Mouse (Mus musculus) embryonic fibroblast, embryonic 13.5 days (primary cell): ENCODE data around the gene Tspear.

Experiments
- CTCF ChIP-seq: IDR thresholded peaks from 2 replicates; pipeline ENCODE4 v1.5.1; 2011; ENCODE audit warnings: mild to moderate bottlenecking, control low read depth, low read length, moderate library complexity, borderline replicate concordance; ENCODE audit not compliant: insufficient read depth
- POLR2A ChIP-seq: IDR thresholded peaks from 2 replicates; pipeline ENCODE4 v1.6.1; 2011; ENCODE audit warnings: low read depth, mild to moderate bottlenecking, control low read depth, low read length, moderate library complexity

DNA sequence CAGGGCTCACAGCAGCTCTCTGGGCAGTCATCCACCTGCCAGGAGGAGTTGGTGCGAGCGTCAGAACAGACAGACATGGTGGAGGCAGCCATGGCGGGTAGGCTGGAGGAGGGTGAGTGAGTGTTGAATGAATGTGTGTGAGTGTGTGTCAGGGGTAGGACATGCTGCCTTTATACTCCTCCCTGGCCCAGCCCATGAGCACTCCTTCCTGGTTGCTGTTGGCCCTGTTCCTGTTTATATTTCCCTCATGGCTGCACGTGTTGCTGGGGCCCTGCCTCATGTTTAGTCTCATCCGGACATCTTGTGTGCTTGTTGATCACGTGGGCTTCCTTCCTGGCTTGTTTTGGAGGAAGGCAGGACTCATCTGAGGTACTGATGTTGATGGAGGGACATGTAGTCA is 140.6 kb downstream of the Tspear start, which contains the start of gene Krtap10-4:
- TF ChIP-seq CTCF (no peak), POLR2A (no peak)
